Mouse (Mus musculus): Measurements from ENCODE around the gene Ptprk.

Ptprk gene

DNA sequence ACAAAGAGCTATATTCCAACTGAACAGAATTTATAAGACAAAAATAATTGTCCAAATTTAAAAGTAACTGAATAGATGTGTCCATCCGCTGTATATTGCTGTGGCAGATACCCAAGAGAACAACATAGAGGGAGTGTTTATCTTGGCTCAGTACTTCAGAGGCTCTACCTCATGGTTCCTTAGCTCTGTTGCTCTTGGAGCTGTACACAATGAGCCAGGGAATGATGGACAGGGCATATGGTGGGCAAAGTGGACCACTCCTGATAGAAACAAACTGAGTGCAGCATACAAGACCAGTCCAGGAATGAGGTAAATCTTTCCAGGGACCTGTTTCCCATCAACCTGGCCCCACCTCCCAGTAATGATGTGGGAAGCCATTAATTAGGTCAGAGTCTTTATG, 468.1 kb downstream of the Ptprk start:
- no peak for DNase-seq (ENCODE audit: low read depth, low spot score)

DNA sequence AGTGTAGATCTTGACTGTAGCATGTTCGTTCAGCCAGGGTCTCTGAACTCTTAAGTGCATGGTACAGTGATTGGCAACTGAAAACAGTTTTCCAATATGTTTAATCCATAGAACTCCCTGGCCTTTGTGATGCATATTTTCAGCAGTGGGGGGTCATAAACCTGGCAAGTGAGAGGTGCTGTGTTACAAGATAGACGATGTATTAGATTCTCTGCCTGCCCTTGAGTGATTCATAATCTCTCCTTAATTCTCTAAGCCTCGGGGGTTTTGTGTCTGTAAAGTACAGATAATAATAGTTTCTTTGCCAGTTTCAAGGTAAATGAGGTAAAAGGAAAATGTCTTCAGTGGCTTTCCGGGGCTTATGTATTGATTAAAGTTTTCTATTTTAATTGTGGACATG, 475.9 kb downstream of the Ptprk start:
- DNase-seq (ENCODE audit: low read depth, low spot score): no peak

DNA sequence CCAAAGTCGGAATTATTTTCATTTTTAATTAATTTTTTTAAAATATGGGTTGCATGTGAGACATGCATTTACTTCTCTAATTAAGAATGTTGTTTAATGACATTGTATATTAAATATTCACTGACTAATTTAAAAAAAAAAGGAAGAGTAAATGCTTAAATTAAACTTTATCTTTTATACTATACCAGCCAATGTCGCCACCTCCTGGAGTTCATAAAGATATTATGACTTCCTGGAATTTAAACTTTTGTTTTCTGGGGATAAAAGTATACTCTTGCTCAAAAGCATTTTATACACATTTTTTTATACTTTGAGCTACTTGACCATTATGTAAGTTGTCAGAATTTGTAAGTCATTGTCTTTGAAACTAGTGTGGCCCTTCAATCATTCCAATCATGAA, 477.4 kb downstream of the Ptprk start:
- DNase-seq (ENCODE audit: low read depth, low spot score): no peak

DNA sequence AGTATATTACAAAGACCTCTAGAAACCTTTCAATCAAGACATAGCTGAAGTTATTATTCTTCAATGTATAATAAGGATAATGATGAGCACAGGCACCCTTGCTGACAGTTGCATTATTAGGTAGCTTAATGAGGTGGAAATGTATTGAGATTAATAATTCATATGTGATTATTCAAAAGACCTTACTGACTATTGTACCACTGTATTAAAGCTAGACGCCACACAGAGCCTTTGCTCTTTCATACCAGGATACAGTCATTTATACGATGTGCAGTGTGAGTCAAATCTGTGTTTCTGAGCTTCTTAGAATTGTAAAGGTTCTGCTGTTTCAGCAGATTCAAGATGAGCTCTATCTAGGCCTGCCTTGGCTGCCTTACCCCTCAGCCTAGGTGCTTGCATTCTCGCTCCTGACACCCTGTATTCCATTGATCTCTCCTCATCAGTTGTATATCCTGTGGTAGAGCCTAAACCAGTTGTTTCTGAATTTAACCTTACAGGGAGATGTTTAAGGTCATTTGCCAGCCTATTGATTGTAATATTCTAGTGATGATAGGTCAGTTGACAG, 489.6 kb downstream of the Ptprk start:
- no peak for DNase-seq (ENCODE audit: low read depth, low spot score)

DNA sequence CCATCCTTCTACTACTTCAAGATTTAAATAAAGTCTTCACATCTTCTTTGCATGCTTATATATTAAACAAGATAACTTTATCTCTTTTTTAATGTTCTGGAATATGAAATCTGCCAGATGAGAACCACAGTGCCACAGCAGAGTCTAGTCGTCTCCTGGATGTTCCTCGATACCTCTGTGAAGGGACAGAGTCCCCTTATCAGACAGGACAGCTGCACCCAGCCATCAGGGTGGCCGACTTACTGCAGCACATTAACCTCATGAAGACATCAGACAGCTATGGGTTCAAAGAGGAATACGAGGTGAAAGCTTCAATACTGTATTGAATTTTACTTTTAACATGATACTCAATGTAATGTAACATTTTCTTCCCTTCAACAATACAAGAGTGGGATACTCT, 491.8 kb downstream of the Ptprk start:
- DNase-seq (ENCODE audit: low read depth, low spot score): no peak

DNA sequence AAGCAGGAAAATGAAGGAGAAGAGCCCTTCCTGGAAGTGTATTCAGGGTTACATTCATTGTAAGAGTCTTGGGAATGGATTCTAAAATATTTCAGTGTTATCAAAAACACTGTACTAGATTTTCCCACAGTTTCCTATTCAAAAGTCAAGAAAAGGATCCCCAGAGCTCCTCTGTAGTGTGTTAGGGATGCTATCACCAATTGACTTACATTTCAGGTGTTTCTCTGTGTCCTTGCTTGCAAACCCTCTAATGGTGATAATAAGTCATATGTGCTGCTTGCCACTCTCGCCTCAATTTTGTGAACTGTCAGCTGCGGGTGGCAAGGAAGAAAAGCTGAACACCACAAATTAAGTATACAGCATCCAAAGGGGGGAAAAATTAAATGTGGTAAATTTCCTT, 492.2 kb downstream of the Ptprk start:
- no peak for DNase-seq (ENCODE audit: low read depth, low spot score)

DNA sequence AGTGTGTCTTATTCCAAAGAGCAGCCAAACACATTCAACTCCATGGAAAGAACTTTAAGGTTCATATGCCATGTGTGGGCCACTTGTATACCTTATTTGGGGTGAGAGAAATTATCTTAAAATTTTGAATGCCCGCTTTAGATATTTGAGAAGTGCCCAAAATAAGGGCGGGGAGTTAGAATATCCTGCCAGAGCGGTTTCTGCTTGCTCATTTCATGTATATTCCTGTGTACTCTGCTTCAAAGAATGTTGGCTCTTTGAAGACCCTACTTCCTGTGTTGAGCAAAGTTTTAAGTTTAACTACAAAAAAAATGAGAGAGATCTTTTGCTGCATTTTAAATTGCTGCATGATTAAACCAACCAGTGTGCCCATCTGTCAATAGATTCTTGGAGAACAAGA, 492.8 kb downstream of the Ptprk start:
- DNase-seq (ENCODE audit: low read depth, low spot score): no peak

DNA sequence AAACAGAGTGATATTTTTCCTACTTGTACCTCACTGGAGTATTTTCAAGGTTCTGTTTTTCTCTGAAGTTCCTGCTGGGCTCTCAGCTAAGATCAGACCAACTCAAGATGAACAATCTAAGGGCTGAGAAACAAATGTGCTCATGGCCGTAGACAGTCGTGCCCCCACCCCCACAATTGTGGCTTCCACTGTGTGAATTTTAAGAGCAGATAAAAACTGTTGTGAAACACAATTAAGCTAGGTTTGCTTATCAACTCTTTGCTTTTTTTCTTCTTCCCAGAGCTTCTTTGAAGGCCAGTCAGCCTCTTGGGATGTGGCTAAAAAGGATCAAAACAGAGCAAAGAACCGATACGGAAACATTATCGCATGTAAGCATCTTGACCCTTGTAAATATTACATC, 493.4 kb downstream of the Ptprk start:
- DNase-seq (ENCODE audit: low read depth, low spot score): no peak

DNA sequence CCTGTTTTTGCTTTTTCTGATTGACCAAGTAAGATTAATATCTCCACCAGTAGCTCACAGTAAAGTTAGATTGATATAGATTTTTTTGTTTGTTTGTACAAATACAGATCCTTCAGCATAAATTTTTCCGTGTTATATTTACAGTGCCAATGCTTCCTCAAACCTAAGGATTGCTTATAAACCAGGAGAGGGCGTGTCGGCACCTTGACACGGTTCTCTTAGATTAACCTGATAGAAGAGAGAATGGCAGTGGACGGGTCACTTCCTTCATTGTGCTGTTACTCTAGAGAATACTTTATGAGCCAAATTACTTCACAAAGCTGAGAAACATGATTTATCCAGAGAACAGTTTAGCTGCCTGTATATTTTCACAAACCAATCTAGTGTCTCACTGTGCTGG, 505.0 kb downstream of the Ptprk start:
- no peak for DNase-seq (ENCODE audit: low read depth, low spot score)

DNA sequence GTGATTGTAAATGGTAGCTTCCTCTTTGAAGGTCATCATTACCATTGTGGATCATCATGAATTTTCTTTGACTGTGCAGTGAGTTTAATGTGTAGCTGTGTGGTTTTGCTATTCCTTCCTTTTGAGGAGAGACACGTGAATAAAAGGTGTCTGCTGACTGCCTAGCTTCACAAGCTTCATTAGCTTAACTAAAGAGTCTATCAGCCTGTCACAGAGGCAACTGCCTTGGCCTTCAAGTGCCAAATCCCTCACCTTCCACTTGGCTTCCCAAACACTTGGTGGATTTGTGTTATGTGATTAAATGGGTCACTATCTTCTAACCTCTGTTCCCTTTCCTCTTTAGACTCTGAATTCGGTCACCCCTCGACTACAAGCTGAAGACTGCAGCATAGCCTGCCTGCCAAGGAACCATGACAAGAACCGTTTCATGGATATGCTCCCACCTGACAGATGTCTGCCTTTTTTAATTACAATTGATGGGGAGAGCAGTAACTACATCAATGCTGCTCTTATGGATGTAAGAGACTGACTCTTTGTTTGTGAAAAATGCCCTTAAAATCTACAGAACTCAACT, 512.0 kb downstream of the Ptprk start:
- DNase-seq (ENCODE audit: low read depth, low spot score): no peak

DNA sequence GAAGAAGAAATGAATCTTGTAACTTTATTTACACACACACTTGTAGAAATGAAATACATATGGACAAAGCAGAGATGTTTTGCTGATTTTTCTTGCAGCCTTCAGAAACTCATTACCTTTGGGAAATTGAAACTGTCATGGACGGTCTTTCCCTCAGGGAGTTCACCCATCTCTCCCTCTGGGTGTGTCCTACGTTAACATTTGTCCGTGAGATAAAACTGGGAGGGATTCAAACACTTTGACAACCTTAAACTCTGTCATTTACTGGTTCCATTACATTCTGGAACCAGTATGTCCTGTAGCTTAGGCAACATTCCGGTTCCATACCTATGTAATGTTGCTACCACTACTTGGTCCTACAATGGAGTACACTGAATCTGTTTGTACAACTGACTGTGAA, 513.8 kb downstream of the Ptprk start:
- DNase-seq (ENCODE audit: low read depth, low spot score): no peak

DNA sequence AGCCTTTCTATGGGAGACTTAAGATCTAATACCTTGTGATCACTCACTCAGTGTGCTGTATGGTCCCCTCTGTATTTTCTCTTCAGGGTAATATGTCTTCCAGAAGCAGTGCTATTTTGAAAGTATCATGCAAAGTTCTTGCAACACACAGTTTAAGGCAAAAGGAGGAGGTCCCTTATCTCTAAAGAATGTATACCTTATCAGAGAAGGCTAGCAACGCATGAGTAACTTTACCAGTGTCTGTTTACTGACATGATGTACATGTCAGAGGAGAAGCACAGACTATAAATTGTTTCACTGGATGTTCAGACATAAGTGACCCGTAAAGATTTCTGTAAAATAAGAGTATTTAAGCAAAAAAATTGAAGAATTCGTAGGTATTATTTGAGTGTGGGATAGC, 516.2 kb downstream of the Ptprk start:
- no peak for DNase-seq (ENCODE audit: low read depth, low spot score)

DNA sequence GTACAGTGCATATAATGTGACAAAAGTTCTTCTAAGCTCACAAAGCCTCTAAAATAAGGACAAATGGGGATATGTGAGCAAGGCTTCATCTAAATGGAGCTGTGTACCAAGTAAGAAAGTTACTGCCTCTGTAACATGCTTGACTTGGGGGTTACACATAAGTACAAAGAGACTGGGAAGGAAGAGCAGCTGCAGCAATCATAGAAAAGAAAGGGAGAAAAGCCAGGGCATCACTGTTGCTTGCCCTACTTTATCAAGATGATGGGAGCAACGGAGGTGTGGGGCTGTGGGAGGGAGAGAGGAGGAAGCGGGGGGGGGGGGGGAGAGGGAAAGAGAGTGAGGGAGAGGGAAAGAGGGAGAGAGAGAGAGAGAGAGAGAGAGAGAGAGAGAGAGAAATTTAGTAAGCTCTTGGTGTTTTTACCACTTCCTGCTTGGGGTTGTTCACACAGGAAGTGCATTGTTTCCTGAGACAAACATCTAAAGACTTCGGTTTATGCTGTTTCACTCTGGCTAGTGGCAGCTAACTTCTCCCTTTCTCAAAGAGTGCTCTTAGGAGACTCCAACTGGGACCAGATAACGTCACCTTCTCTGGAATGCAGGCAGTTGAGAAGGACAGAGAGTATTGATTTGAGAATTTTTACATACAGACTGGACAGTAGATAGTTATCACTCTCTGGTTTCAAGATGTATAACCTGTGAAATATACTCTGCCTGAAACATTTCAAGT, 519.1 kb downstream of the Ptprk start:
- no peak for DNase-seq (ENCODE audit: low read depth, low spot score)

DNA sequence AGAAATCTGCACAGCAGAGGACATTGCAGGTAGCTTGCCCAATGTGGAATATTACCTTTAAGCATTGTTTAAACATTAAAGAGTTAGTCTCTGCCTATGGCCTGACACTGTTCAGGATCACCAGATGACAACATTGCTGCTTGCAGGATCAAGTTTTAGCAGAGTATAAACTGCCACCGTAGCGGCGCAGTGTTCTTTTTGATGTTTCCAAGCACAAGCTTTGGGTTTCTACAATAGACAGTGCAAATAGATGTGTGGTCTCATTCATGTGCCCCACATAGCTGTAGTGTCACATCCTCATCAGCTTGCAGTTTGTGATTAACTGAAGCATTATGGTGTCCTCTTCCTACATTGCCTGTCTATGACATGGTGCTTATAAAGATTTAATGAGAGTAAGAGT, 522.3 kb downstream of the Ptprk start:
- no peak for DNase-seq (ENCODE audit: low read depth, low spot score)

DNA sequence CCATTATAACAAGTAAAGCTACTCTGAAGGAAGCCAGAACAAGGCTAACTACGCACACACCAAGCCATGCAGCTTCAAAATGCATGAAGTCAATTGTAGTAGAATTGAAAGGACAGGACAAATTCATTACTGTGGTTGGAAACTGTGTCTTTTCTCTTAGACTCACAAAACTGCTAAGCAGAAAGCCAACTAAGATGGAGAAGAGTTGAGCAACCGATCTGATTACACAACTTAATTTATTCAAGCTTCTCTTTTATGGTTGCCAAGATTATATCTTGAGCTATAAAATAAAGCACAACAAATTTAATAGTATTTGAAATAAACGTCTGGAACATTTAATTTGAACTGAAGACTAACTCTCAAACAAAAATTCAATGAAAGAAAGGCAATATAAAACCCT, 534.5 kb downstream of the Ptprk start:
- no peak for DNase-seq (ENCODE audit: low read depth, low spot score)

DNA sequence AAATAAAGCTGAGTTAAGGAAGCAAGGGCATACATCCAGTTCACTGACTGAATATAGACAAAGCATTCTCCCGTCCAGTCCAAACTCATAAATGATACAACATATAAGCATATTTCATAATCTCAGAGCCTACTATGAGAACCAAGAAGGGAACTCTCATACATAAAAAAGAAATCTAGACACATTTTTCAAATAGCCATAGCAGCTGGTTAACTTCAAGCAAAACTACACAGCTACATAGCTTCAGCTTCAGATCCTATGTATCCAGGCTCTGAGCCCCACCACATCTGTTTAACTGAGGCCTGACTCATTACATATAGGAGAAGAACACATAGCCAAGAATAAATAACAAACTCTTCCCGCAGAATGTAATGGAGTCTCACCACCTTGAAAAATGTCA, 539.8 kb downstream of the Ptprk start:
- DNase-seq (ENCODE audit: low read depth, low spot score): no peak

DNA sequence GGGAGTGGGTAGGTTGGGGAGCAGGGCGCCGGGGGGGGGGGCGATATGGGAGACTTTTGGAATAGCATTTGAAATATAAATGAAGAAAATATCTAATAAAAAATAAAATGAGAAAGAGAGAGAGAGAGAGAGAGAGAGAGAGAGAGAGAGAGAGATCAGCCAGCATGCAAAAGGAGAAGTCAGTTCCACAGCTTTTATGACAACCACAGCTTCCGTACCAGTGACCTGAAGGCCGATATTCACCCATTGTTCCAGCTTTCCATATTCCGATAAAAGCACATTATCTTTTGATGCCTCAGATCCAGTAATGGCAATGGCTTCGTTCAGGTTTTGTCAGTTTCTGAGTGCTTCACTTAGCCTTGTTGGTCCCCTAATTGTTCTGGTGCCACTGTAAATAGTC, 542.6 kb downstream of the Ptprk start:
- no peak for DNase-seq (ENCODE audit: low read depth, low spot score)

DNA sequence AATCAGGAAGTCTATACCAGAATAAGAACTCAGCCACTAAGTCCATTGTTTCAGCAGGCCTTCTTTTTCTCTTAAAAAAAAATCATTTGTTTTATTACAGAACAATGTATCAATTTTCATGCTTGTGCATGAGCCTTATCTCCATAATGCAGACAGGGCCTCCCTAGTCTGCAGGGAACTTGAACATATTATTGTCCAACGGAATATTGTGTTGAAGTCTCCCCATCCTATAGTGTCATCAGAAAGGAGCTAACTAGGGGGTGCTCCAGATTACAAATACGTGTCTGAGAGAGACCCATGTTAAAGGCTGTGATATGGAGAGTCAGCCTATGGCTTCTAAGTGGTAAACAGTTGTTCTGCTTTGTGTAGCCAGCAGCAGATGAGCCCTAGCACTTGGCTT, 543.4 kb downstream of the Ptprk start:
- no peak for DNase-seq (ENCODE audit: low read depth, low spot score)

DNA sequence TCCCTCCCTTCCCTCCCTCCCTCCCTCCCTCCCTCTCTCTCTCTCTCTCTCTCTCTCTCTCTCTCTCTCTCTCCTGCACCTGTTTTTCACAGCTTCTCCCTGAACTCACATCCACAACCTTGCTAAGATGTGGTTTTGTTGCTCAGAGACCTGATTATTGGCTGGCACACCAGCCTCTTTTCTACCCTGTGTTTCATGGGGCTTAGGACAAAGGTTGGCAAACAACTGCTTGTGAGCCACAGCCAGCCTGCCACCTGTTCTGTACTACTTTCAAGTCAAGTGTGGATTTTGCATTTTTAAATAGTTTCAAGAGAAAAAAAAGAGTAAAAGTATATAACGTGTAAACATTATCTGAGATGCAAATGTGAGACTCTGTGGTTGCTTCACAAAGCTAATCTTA, 544.8 kb downstream of the Ptprk start:
- no peak for DNase-seq (ENCODE audit: low read depth, low spot score)

DNA sequence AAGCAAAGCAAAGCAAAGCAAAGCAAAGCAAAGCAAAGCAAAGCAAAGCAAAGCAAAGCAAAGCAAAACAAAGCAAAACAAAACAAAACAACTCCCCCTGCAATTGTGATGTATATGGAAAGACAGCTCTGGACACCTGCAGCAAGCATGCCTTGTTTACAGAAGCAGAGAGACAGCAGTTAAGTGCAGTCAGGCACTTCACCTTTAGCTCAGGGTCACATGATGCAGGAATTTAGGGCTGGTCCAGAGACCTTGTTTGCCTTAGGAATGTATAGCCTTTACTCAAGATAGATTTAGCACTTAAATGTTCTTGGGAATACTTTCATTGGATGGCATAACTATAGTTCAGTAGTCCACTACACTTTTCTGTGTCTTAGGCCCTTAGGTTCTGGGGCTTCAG, 561.5 kb downstream of the Ptprk start:
- DNase-seq (ENCODE audit: low read depth, low spot score): no peak

DNA sequence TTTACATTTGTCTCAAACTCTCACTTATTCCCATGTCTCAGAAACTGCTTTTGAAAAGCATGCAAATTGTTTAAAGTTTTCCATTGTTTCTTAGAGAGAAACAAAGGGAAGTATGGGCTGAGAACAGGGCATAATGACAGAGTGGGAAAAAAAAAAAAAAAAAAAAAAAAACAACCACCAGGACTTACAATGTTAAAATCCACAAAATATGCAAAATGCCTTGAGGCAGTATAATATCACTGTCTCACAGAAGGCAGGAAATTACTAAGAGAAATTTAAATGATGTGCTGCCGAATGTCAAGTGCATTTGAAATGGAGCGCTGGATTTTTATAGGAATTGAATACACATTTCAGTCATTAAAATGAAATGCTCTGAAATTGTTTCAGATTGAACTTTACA, 567.3 kb downstream of the Ptprk start:
- DNase-seq (ENCODE audit: low read depth, low spot score): no peak

Data from A20 (cell line).